Mouse (Mus musculus): ENCODE results near the gene Cbll1.
"Not testable (repeated sequence)": the region's sequence is repeated elsewhere in the genome, so short reads cannot be mapped to it uniquely, and the experiment has no call there.

Cbll1 gene

GRCm38 (mm10) chr12:31500196-31500595, 780 bp upstream of the Cbll1 start:
- in situ Hi-C loops (cut with MboI, MseI): loop anchor here in 1 of 2 experiments (10.0 kb wide), 1 partner anchor 445 kb away; no protein-coding TSS in a partner anchor

DNA sequence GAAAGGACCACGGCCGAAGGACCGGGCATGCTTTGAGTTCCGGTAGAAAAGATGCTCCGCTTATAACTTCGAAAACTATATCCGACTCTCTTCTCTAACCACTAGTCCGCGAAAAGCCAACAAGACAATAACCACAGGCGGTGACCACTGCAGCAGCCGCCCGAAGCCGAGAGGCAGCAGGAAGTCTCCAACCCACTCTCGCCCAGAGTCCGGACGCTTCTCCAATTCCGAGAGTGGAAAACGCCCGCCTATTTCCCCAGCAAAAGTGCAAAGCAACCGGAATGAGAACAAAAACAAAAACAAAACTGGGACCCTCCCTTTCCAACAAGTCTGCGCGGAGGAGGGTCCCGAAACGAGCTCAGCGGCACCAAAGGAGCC, 491 bp downstream of the Cbll1 start:
- in situ Hi-C loops (cut with MboI, MseI): loop anchor here (5.0 to 10.0 kb wide), 3 partner anchors 147 to 914 kb away; partner anchors contain the start of genes Acp1 (in 1 of the 2), Dld (in 1 of the 2), Sh3yl1 (in 1 of the 2) and Tmem18 (in 1 of the 2)

GRCm38 (mm10) chr12:31486431-31486830, 13.0 kb downstream of the Cbll1 start:
- in situ Hi-C loops (cut with MboI, MseI): no loop called here

DNA sequence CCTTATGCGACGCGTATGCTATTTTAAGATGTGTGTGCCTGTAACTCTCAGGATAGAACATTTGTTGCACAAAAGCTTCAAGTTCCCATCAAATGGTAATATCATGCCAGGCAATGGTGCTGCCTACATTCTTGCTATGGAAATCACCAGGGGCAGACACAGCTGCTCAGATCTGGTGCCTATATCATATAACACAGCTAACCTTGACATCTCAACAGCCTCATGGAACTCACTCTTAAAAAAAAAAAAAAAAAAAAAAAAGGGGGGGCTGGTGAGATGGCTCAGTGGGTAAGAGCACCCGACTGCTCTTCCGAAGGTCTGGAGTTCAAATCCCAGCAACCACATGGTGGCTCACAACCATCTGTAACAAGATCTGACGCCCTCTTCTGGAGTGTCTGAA, 21.2 kb downstream of the Cbll1 start:
- in situ Hi-C loops (cut with MboI, MseI): not testable (repeated sequence)

DNA sequence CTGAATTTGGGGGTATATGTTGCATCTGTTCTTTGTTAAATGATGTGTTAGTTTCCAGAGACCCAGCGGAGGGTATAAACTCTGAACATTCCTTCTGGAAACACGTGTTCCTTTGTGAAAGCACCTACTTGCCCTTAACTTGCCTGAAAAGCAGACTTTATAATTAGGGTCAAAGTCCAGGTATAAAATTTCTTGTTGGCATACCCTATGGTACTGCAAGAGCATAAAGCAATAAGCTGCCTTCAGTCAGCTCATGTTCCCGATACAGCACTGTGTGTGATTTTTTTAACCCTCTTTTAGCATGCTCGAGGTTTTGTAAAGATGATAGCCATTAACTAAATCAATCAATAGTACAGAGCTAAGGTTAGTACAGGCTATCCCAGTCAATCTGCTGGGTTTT, 36.8 kb downstream of the Cbll1 start:
- in situ Hi-C loops (cut with MboI, MseI): no loop called here

DNA sequence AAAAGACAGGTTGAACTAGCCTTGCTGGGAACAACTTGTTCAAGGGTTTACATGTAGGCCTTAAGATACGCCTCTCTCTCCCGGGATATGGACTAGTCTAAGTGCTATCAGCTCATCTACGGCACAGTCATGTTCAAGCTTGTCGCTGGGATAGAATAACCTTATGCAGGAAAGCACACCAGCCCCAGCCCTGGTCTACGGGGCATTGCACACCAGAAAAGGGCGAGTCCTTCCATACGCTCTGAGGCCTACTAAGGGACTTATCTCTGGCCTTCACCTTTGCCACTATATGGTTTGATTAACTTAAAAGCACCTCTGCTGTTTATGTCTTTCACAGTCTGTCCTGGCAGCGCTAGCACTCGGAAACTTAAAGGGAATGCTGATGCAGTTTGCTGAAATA, 38.0 kb downstream of the Cbll1 start:
- in situ Hi-C loops (cut with MboI, MseI): no loop called here

DNA sequence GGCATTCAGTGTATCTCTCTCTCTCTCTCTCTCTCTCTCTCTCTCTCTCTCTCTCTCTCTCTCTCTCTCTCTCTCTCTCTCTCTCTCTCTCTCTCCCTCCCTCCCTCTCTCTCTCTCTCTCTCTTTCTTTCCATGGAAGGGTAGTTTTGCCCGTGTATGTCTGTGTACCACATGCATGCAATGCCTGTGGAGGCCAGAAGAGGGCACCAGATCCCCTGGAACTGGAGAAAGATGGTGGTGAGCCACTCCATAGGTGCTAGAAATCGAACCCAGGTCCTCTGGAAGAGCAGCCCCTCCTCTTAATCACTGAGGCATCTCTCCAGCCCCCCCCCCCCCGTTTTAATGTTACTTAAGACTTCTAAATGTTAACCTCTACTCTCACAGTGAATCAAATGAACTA, 39.1 kb downstream of the Cbll1 start:
- in situ Hi-C loops (cut with MboI, MseI): not testable (repeated sequence)

- in situ Hi-C loops (cut with MboI, MseI): no loop called here
These were observed 40.9 kb downstream of the Cbll1 start for GRCm38 (mm10) chr12:31458474-31458873.

- in situ Hi-C loops (cut with MboI, MseI): no loop called here
These were observed 43.1 kb downstream of the Cbll1 start for GRCm38 (mm10) chr12:31456271-31456670.

DNA sequence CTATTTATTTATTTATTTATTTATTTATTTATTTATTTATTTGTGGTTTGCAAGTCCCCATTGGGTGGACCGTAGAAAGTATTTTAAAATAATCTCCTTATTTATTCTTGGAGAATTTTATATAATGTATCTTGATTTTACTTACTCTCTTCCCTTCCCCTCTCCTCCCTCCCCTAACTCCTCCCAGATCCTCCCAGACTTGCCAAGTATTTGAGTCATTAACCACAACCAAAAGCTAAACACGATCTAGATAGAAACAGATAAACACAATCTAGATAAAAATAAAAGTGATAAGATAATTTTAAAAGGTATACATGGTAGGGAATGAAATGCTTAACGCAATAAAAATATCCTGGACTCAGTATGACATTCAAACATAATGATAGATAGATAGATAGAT, 50.1 kb downstream of the Cbll1 start:
- in situ Hi-C loops (cut with MboI, MseI): loop anchor here (25.0 kb wide), 2 partner anchors 337 to 1662 kb away; no protein-coding TSS in a partner anchor

DNA sequence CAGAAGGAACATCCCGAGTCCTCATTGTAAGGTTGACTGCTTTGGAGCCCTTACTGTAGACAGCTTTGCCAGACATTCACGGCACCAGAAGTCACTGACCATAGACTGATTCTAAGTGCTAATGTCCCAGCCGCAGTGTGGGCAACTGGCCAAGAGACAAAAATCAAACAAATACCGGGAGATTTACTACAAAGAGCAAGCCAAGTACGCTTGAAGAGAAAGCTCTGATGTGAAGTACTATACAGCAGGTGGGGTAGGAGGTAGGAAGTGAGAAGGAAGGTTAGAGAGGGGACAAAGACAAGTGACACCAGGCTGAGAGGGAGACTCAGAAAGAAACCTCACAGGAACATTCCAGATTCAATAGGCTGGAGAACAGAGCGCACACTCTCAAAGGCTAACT, 54.6 kb downstream of the Cbll1 start:
- in situ Hi-C loops (cut with MboI, MseI): loop anchor here (25.0 kb wide), 2 partner anchors 333 to 1658 kb away; no protein-coding TSS in a partner anchor

DNA sequence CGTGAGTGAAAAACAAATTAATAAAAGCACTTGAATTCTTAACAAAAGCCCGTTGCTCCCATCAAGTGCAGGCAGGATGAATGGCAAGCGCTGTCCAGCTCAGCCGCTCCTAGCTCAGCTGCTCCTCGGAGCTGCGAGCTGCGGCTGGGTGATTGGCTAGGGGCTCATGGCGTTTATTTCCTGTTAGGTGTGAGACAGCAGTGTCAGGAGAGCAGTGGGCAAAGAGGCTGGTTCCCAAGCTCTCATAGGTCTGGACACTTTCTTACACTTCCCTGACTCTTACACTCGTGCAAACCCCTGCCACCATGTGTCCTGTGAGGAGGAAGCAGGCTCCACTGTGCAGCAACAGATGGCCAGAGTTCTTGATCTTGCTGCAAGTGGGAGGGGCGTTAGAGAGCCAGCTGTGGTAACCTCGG, 55.3 kb downstream of the Cbll1 start:
- in situ Hi-C loops (cut with MboI, MseI): loop anchor here (25.0 kb wide), 2 partner anchors 332 to 1657 kb away; no protein-coding TSS in a partner anchor

GRCm38 (mm10) chr12:31439612-31440011, 59.8 kb downstream of the Cbll1 start:
- in situ Hi-C loops (cut with MboI, MseI): loop anchor here (25.0 kb wide), 2 partner anchors 327 to 1652 kb away; no protein-coding TSS in a partner anchor

GRCm38 (mm10) chr12:31437791-31438190, 61.6 kb downstream of the Cbll1 start:
- in situ Hi-C loops (cut with MboI, MseI): loop anchor here (25.0 kb wide), 2 partner anchors 325 to 1650 kb away; no protein-coding TSS in a partner anchor

Data from T-helper 17 cell (primary cell).